Mouse (Mus musculus) spleen, adult 2 months (tissue): ENCODE measurements around the gene Bpifa5.

ENCODE experiments used
- CTCF ChIP-seq: fragments of 200-500 bp; IDR thresholded peaks from 2 replicates; pipeline ENCODE4 v1.5.1; 2011; ENCODE audit warnings: mild to moderate bottlenecking, inconsistent platforms; ENCODE audit not compliant: insufficient read depth, insufficient read length, insufficient replicate concordance; ENCODE audit errors: extremely low read depth
- POLR2A ChIP-seq: fragments of 200-500 bp; IDR thresholded peaks from 2 replicates; pipeline ENCODE4 v1.6.1; 2011; ENCODE audit warnings: low read depth, low read length, inconsistent platforms

GRCm38 (mm10) chr2:154169172-154169571 lies 6.8 kb downstream of the Bpifa5 start:
- TF ChIP-seq CTCF: no peak
- TF ChIP-seq POLR2A: no peak
